In genomic region chr9:87147927-87148326, GRCm38 (mm10) we compare ENCODE assay signal across 15 mouse cellular contexts. TPM values are rescaled to one million over a fixed set of nuclear protein-coding genes. Genes with fewer than 3 reads are reported as not detected.
DNase-seq lines count a peak whose midpoint lies in the region; ATAC-seq lines count a peak whose summit lies in the region.
"Had no signal": no experiment of that assay in that cellular context is flagged by ENCODE, and none has a peak within 500 bp of the region (broad histone marks: within the 10 kb centered on the region; RNA-seq: fewer than 3 reads in every experiment).

No protein-coding gene starts in this region.

- no peak for ATAC-seq in limb, embryonic 11.5 days (ENCODE audit: insufficient number of reproducible peaks, low FRiP score, low TSS enrichment, low read depth)

- no peaks in the 10 kb centered on the region; the same call in 1 of the 2 replicates for H3K9me3 ChIP-seq in limb, embryonic 11.5 days (ENCODE audit: control insufficient read depth, low read length)
- H3K9me3 ChIP-seq in limb, embryonic 10.5 days (replicated peaks): no peaks in the 10 kb centered on the region
- H3K9me3 ChIP-seq: hindbrain, embryonic 13.5 days; neural tube, embryonic 15.5 days had no signal

- H3K27ac ChIP-seq in limb, embryonic 11.5 days (replicated peaks; ENCODE audit: low read depth, low read length): no peak overlapping the region
- no peak overlapping the region for H3K27ac ChIP-seq in limb, embryonic 10.5 days
- H3K27ac ChIP-seq: hindbrain, embryonic 13.5 days; neural tube, embryonic 15.5 days had no signal

- peaks cover 24% of the 10 kb centered on the region for H3K27me3 ChIP-seq in limb, embryonic 11.5 days (ENCODE audit: control insufficient read depth, insufficient read depth, low read length)
- peaks cover 49% of the 10 kb centered on the region for H3K27me3 ChIP-seq in limb, embryonic 10.5 days (ENCODE audit: low read depth, poor library complexity, severe bottlenecking)

- WGBS in limb, embryonic 11.5 days: 76% methylated on average over 2 of the region's 2 CpGs
- 78% methylated on average over 2 of the region's 2 CpGs for WGBS in limb, embryonic 10.5 days

- DNase-seq in limb, embryonic 11.5 days (ENCODE audit: low spot score): peak; percentile 31
- no peak for DNase-seq in limb, embryonic 10.5 days (ENCODE audit: low spot score)
- DNase-seq in forelimb bud, embryonic 11.5 days (ENCODE audit: low read depth, low spot score): peak; percentile 30
- peak; percentile 46 for DNase-seq in kidney, postnatal 14 days
- DNase-seq in lung, postnatal 4 days: peak; percentile 14 to 37
- no peak for DNase-seq in spleen, adult 18-20 months
- DNase-seq in adrenal gland, postnatal 4 days (ENCODE audit: low spot score in 2 of 2): no peak
- no peak for DNase-seq in cerebellum, adult 9-10 months
- DNase-seq: adrenal gland, adult 8-10 months; cerebellum, adult 9-11 months; thymus, adult 2 months had no signal

- no peak overlapping the region for H3K4me2 ChIP-seq in limb, embryonic 11.5 days (ENCODE audit: low read depth, severe bottlenecking)
- H3K4me2 ChIP-seq: hindbrain, embryonic 13.5 days; liver, embryonic 11.5 days; neural tube, embryonic 15.5 days had no signal

- peaks cover 4% of the 10 kb centered on the region for H3K4me1 ChIP-seq in limb, embryonic 11.5 days (ENCODE audit: control insufficient read depth, insufficient read depth, low read length)
- peaks cover 17% of the 10 kb centered on the region for H3K4me1 ChIP-seq in limb, embryonic 10.5 days

- no peak overlapping the region for H3K9ac ChIP-seq in limb, embryonic 11.5 days (ENCODE audit: low read length)
- H3K9ac ChIP-seq: hindbrain, embryonic 13.5 days; neural tube, embryonic 15.5 days had no signal

- H3K4me3 ChIP-seq in limb, embryonic 11.5 days (ENCODE audit: low read depth, low read length): no peak overlapping the region
- no peak overlapping the region for H3K4me3 ChIP-seq in limb, embryonic 10.5 days
- H3K4me3 ChIP-seq: hindbrain, embryonic 13.5 days; megakaryocyte, embryonic 14.5 days; neural tube, embryonic 15.5 days had no signal

- H3K36me3 ChIP-seq in limb, embryonic 11.5 days (ENCODE audit: control insufficient read depth, insufficient read depth, low read length): no peaks in the 10 kb centered on the region
- no peaks in the 10 kb centered on the region for H3K36me3 ChIP-seq in limb, embryonic 10.5 days
- H3K36me3 ChIP-seq: hindbrain, embryonic 13.5 days; neural tube, embryonic 15.5 days had no signal

RNA-seq across cellular contexts. Expression of gene Mrap2, which starts 3.8 kb away (rescaled TPM):
- polyA plus RNA-seq in limb, embryonic 11.5 days (2014; fragmentation: Nextera tagmentation; extraction: Ambion mirVana): 0.15 TPM in 1 of 2 replicates, not detected in the other
- 0.11 and 0.14 TPM in 2 replicates for polyA plus RNA-seq in limb, embryonic 10.5 days (2016; fragmentation: Nextera tagmentation; extraction: Ambion mirVana)
- total RNA-seq in adrenal gland, postnatal 4 days (2021): 1 to 10 TPM; 2.1 to 2.9 TPM
- polyA plus RNA-seq: liver, embryonic 11.5 days had no signal

Comparison
In these comparisons a context has a peak if more than half of its experiments do, and no peak if none do; other contexts are left out.
1. DNase-seq: peak in limb, embryonic 11.5 days (single experiment), forelimb bud, embryonic 11.5 days (single experiment), kidney, postnatal 14 days (single experiment) and lung, postnatal 4 days (2 of 2); none in limb, embryonic 10.5 days (single experiment), spleen, adult 18-20 months (0 of 2), adrenal gland, postnatal 4 days (0 of 2) and cerebellum, adult 9-10 months (single experiment).